Mouse (Mus musculus) c-Kit-positive CD71-positive TER-119-negative erythroid progenitor cells, embryonic 14.5 days (primary cell): ENCODE results near the gene Lpp.

Source experiments
- DNase-seq: peaks from one replicate; pipeline ENCODE4 v3.0.0-alpha.2; 2013; ENCODE audit warnings: low read depth

The Lpp gene

DNA sequence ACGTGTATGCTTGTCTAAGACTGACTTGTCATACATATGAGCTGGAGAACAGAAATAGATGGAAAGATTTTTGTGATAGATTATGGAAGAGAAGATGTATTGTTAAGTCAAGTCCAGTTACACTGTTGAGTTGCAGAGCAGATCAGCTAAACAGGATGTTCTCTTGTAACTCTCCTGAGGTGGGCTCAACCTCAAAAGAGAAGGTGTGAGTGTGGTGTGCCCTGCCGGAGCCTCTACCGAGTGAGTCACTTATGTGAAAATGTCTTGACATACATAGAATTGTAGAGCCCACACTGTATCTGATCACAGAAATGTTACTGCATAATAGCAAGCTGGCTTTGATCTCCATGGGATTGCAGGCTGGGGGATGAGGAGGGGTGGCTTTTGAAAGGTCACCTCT is 310.9 kb downstream of the Lpp start:
- no peak for DNase-seq

DNA sequence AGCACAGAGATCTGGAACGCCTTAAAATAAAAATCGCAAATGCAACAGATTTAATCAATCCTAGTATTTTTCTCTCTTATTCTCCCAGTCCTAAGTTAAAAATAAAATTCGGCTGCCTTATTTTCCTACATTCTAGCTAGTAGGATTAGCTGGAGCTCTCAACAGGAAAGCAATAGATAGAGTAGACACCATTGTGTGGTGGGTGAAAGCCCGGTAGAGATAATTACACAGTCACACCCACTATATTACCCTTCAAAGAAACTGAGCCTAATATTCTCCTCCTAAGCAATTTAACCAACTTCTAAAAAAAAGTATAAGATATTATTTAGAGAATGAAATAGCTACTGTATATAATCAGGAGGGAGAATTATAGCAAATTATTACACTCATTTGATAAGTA is 330.3 kb downstream of the Lpp start:
- DNase-seq = no peak

DNA sequence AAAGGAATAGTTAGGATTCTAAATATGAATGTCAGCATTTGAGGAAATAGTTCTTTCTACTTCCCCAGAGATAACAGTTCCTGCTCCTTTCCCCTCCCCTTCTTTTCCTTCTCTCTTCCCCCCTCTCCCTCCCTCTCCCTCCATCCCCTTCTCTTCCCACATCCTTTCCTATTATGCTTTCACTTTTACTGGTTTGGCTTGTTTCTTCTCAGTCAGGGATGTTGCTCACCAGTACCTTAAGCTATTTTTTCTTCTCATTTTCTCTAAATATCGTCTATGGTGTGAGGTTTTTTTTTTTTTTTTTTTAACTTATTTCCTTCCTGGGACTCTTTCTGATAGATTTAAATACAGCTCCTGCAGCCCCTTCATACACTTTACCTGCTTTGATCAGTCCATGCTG is 339.4 kb downstream of the Lpp start:
- no peak for DNase-seq

DNA sequence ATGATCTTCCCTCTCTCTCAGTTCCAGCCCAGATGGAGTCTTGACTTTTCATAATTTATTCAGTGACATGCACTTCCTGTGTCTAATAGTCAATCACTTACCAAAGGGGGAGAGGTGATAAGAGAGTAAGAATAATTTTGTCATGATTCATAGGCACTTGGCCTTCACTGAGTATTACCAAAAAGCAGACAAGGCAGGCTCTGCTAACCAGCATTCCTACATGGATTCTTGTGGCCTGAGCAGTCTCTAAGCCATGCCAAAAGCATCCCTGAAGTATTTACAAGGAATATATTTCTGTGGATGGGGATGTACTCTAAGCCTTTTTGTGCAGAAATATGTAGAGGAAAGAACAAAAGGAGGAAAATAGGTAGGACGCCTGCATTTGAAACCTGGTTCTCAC is 340.0 kb downstream of the Lpp start:
- no peak for DNase-seq

DNA sequence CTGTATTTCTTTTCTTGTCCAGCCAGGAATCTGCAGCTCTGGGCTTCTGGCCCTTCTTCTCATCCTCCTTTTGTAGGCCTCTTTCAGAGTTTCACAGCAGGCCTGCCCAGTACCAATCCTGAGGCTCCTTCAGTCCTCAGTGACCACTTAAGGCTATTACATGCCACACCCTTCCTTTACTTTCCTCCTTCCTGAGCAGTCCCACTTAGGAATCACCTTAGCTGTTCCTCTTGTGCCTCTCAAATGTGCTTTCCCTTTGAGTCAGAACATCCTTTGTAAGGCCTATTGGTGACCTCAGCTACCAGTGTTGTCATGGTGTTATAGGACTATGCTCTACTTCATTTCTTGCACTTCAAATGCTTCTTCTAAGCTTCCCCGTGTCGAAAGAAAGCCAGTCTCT is 342.4 kb downstream of the Lpp start:
- no peak for DNase-seq

GRCm38 (mm10) chr16:24737362-24738057 is 344.2 kb downstream of the Lpp start:
- DNase-seq = no peak

DNA sequence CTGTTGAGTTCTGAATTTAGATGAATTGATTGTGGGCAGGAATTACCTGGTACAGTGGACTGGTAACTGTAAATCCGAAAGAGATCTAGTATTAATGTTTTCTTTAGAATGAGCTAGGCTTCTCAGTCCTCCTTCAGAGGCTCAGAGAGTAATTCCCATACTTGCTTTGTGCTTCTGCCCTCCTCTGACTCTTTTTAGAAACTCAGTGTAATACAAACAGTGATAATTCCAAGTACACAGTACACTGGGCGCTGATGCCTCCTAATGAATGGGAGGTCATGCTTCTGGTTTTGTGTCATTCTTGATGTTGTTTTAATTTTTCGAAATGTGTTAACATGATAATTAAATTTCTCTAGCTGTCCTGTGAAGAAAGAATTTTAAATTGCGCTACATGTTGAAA is 347.4 kb downstream of the Lpp start:
- DNase-seq = no peak

GRCm38 (mm10) chr16:24749816-24750215 is 356.5 kb downstream of the Lpp start:
- DNase-seq = no peak

- no peak for DNase-seq
Observed at GRCm38 (mm10) chr16:24756141-24756540, 362.8 kb downstream of the Lpp start.

DNA sequence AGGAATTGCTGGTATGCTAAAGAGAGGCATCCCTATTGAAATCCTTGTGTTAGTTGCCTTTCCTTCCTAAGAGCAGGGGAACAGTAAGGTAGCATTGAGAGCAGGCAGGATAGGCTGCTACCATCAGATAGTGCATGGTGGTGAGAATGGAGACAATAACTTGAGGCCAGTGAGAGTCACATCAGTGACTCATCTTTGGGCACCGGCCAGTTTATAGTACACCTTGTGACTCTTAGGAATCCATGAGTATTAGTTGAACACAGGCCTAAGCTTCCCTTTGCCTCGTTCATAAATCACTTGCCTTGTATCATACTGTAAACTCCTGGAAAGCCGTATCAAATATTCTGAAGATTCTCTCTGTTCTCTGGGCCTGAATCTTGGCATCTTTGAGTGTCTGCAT is 372.7 kb downstream of the Lpp start:
- DNase-seq = no peak

DNA sequence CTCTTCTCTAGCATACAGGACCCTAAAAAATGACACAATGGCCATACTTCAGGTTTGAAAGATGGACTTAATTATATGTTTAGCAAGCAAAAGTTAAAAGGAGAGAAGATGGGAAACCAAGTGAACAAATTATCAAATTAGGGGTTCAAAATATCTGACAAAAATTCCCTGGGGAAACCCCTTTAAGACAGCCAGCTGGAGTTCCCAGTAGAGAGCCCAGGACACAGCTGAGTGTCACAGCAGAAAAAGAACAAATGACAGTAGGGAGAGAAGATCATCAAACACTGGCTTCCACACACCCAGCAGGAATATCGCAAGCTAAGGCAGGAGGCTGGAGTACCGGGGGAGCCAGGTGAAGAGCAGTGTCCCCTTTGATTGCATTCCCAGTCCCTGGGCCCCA is 373.3 kb downstream of the Lpp start:
- DNase-seq = no peak

DNA sequence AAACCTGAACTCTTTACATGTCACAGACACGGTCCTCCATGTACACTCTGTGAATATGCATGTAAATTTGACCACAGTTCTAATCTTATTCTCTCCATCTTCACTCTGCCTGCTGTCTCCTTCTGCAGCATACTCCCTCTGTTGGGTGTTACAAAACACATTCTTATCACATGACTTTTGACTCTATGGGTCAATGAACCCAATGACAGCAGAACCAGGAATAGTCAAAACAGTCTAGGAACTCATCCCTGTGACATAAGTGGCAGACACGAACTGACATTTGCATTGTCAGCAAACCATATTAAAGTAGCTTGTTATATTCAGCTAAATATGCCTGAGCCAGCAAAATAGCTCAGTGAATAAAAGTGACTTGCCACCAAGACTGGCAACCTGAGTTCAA is 383.7 kb downstream of the Lpp start:
- DNase-seq = no peak

DNA sequence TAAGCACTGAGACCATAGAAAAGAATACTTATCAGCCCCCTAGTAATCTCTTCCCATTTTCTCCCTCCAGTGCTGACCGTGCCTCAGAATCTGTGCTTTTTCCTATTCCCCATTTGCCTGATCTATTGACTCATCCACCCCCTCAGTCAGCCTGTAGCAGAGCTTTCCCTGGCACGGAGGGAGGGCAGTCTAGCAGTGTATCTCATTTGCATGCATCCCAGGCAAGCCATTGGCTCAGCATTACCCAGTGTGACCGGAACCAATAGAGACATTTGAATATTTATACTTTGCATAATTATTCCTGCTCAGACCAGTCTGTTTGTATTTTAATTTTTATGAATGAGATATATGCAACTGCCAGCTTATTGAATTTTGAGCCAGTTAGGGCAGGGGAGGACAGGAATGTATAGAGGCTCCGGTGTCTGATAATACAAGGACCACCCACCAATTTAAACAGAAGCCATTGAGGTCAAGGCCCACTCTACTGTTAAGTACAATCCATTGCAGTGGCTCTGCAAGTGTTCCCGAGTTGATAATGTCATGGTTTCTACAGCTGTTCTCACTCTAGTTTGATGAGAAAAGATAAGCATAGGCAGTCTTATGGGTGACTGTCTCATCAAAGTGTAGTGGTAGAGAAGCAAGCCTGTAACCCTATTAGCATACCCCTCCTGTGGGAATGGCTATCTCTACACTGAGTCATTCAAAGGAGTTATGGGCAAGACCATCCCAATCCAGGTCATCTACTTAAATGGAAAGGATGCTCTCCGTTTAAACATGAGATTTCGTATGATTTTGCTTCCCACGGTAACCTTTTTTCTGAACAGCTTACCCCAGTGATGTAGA is 385.3 kb downstream of the Lpp start:
- no peak for DNase-seq

GRCm38 (mm10) chr16:24780545-24780944 is 387.2 kb downstream of the Lpp start:
- DNase-seq = no peak

DNA sequence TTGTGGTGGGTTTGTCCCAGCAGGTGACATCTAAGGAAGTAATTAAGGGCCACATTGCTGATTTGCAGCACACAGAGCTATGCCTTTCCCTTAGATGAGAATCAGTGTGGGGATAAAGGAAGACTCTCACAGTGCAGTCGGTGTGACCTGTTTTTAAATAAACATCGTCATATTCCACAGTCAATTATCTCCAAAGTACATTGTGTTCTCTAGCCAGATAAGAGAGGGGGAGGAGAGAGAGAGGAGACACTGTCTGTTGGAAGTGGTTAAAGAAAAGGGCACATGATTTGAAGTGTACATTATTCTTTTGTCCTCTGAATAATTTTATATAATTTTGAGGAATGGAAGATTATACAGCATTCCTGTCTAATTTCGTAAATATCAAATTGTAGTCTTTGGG is 388.6 kb downstream of the Lpp start:
- no peak for DNase-seq

GRCm38 (mm10) chr16:24785651-24786050 is 392.3 kb downstream of the Lpp start:
- no peak for DNase-seq

DNA sequence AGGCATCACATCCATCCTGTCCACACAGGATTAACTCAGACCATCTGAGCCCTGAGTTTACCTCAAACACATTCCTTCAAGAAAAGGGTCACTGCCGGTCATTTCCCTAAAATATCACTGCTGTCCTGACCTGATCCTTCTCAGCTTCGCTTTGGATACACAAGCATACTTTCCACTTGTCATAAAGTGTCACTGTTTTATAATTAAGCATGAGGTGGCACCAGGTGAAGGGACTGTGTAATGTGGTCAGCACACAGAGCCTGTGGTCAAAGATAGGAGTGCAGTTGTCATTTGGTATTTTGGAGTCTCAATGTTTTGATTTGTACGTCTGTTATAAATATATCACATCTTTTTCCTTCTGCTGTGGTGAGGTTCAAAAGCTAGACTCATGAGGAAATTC is 395.7 kb downstream of the Lpp start:
- DNase-seq = no peak

GRCm38 (mm10) chr16:24791387-24791786 is 398.1 kb downstream of the Lpp start:
- no peak for DNase-seq

DNA sequence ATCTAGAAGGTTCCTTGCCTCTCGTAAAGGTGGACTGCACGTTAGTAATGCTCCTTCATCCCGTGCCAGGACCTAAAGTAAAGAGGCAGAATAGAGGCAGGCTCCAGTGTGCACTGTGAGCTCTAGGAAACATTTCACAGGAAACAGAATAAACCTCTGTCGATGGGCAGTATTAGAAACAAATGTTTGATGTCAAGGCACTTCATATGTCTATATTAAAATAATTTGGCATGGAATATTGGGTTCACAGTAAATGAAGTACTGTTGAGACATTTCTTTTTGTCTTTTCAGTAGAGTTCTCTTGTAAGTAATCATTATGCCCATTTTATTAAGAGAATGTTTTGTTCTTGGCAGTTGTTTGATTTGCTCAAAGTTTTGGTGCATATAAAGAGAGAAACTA is 398.7 kb downstream of the Lpp start:
- DNase-seq = no peak

- DNase-seq = no peak
Observed at GRCm38 (mm10) chr16:24792836-24793235, 399.5 kb downstream of the Lpp start.

DNA sequence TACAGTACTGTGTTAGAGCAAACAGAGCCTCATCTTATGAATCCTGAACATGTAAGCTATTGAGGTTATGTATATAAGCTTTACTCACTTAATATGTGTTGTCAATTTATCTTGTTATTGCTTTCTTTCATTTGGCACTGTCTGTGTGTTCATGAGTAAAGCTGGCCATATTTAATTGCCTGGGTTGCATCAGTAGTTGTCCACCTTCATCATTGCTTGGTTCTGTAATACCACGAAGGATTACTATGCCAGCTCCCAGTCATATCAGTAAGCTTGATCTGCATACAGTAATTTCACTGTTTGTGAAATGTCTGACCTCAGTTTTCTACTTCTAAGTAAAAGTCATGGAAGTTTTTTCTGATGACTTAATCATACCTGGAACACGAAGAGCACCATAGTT is 401.4 kb downstream of the Lpp start:
- no peak for DNase-seq

DNA sequence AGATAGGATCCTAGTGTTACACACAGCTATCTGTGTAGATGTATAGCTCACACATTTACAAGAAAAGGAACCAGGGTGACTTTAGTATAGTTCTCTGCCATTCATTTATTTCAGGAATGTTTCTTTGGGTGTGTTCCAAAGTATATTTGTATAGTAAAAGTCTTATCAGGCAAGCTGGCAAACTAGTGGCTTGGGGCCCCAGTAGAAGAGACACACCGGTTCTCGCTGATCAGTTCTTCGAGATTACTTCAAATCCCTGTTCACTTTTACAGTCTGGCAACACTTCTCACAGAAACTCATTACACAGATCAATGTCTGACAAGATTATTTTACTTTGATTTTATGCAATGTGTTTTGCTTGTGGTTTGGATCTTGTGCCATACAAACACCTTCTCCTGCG is 408.0 kb downstream of the Lpp start:
- no peak for DNase-seq

GRCm38 (mm10) chr16:24801780-24802179 is 408.5 kb downstream of the Lpp start:
- DNase-seq = no peak

- no peak for DNase-seq
Observed at GRCm38 (mm10) chr16:24806093-24806492, 412.8 kb downstream of the Lpp start.
